Mouse (Mus musculus) liver, embryonic 14.5 days (tissue): ENCODE results near the gene Cldn13.

Experiments
- CTCF ChIP-seq: IDR thresholded peaks from 2 replicates; pipeline ENCODE4 v1.5.1; 2016; ENCODE audit warnings: antibody characterized with exemption, low read depth, control low read depth
- EP300 ChIP-seq: IDR thresholded peaks from 2 replicates; pipeline ENCODE4 v1.6.1; 2016; ENCODE audit warnings: antibody characterized with exemption, low read depth

DNA sequence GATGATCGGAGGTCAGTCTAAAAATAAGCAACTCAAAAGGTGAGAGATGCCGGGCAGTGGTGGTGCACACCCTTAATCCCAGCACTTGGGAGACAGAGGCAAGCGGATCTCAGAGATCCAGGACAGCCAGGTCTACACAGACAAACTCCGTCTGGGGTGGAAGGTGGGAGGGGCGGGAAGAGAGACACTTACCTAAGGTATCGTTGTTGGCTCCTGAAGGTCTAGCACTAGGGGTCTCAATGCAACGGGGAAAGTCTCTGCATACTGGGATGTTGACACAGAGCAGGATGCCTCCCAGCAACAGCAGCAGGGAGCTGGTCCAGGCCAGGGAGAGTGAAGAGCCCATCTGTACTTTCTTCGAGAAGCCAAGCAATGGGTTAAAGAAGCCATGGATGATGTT lies 816 bp downstream of the Cldn13 start:
- no peak for TF ChIP-seq EP300
- TF ChIP-seq CTCF, result no peak
